Mouse (Mus musculus) MEL (cell line): Measurements from ENCODE around the gene B9d2. TPM values are rescaled to one million over a fixed set of nuclear protein-coding genes. Genes with fewer than 3 reads are reported as not detected.

Experiments used
- DNase-seq: peaks from one replicate; pipeline ENCODE4 v3.0.0; 2011; ENCODE audit warnings: low read depth, low spot score
- H3K27ac ChIP-seq: 2 replicates; pipeline ENCODE4 v1.5.1; 2012; ENCODE audit warnings: low read depth, mild to moderate bottlenecking, control low read depth, low read length, moderate library complexity; ENCODE audit not compliant: control insufficient read depth
- H3K27me3 ChIP-seq, 2 experiments: fragments of 150-350 bp in 1 of 2; sonication (generic) in 1 of 2; 2 replicates each; pipeline ENCODE4 v1.6.1; 2012; ENCODE audit warnings: low read length in 2 of 2, mild to moderate bottlenecking in 2 of 2, improper control_type of control experiment in 1 of 2, moderate library complexity in 1 of 2; ENCODE audit not compliant: insufficient read depth in 2 of 2, control insufficient read depth in 1 of 2
- H3K36me3 ChIP-seq, 2 experiments: 2 replicates each; pipeline ENCODE4 v1.6.1; 2012 to 2014; ENCODE audit warnings: low read length in 2 of 2, improper control_type of control experiment in 1 of 2, inconsistent platforms in 1 of 2, mild to moderate bottlenecking in 1 of 2; ENCODE audit not compliant: insufficient read depth in 2 of 2, control insufficient read depth in 1 of 2
- H3K4me1 ChIP-seq, 2 experiments: fragments of 150-350 bp in 1 of 2; sonication (generic) in 1 of 2; 2 replicates each; pipeline ENCODE4 v1.6.1; 2012; ENCODE audit warnings: low read length in 2 of 2, improper control_type of control experiment in 1 of 2, mild to moderate bottlenecking in 1 of 2; ENCODE audit not compliant: insufficient read depth in 2 of 2, control insufficient read depth in 1 of 2
- H3K4me3 ChIP-seq, 2 experiments: fragments of 150-350 bp in 1 of 2; sonication (generic) in 1 of 2; 2 replicates each; pipeline ENCODE4 v1.5.1; 2012; ENCODE audit warnings: low read depth in 2 of 2, low read length in 2 of 2, mild to moderate bottlenecking in 2 of 2, moderate library complexity in 2 of 2, control low read depth in 1 of 2, improper control_type of control experiment in 1 of 2; ENCODE audit not compliant: control insufficient read depth in 1 of 2, insufficient read depth in 1 of 2
- H3K79me2 ChIP-seq: 2 replicates; pipeline ENCODE4 v1.6.1; 2012; ENCODE audit warnings: mild to moderate bottlenecking, low read length, moderate library complexity; ENCODE audit not compliant: control insufficient read depth, poor library complexity, insufficient read depth
- H3K9ac ChIP-seq: 2 replicates; pipeline ENCODE4 v1.6.1; 2012; ENCODE audit warnings: low read depth, mild to moderate bottlenecking, control low read depth, low read length, moderate library complexity; ENCODE audit not compliant: control insufficient read depth, poor library complexity, severe bottlenecking
- H3K9me3 ChIP-seq: fragments of 150-350 bp; sonication (generic); replicated peaks from 2 replicates; pipeline ENCODE4 v1.6.1; 2012; ENCODE audit warnings: mild to moderate bottlenecking, low read length, improper control_type of control experiment, moderate library complexity; ENCODE audit not compliant: insufficient read depth
- CHD2 ChIP-seq: IDR thresholded peaks from 2 replicates; pipeline ENCODE4 v1.6.1; 2011; ENCODE audit warnings: low read length, improper control_type of control experiment
- EP300 ChIP-seq, 2 experiments: IDR thresholded peaks; 2 replicates each; pipeline ENCODE4 v1.6.1; 2011; ENCODE audit warnings: improper control_type of control experiment in 2 of 2, low read length in 2 of 2, low read depth in 1 of 2, mild to moderate bottlenecking in 1 of 2
- GABPA ChIP-seq: IDR thresholded peaks from 2 replicates; pipeline ENCODE4 v1.6.1; 2012; ENCODE audit warnings: low read depth, mild to moderate bottlenecking, inconsistent platforms, low read length, improper control_type of control experiment, moderate library complexity
- HCFC1 ChIP-seq: IDR thresholded peaks from 2 replicates; pipeline ENCODE4 v1.6.1; 2012; ENCODE audit warnings: low read depth, mild to moderate bottlenecking, inconsistent platforms, low read length, improper control_type of control experiment, moderate library complexity
- KAT2A ChIP-seq: conservative IDR thresholded peaks from 2 replicates; pipeline ENCODE4 v1.6.1; 2012; ENCODE audit warnings: low read depth, low read length, improper control_type of control experiment, inconsistent platforms
- MAFK ChIP-seq: IDR thresholded peaks from 2 replicates; pipeline ENCODE4 v1.6.1; 2011; ENCODE audit warnings: low read depth, mild to moderate bottlenecking, low read length, improper control_type of control experiment, borderline replicate concordance
- POLR2A ChIP-seq, 2 experiments: IDR thresholded peaks; 2 replicates each; pipeline ENCODE4 v1.6.1; 2011 to 2012; ENCODE audit warnings: low read length in 2 of 2, mild to moderate bottlenecking in 2 of 2, control low read depth in 1 of 2, improper control_type of control experiment in 1 of 2, low read depth in 1 of 2, moderate library complexity in 1 of 2; ENCODE audit not compliant: control insufficient read depth in 1 of 2, insufficient read depth in 1 of 2, poor library complexity in 1 of 2
- POLR2AphosphoS2 ChIP-seq: IDR thresholded peaks from 2 replicates; pipeline ENCODE4 v1.6.1; 2011; ENCODE audit warnings: low read length, improper control_type of control experiment
- POLR2AphosphoS5 ChIP-seq: IDR thresholded peaks from 2 replicates; pipeline ENCODE4 v1.6.1; 2012; ENCODE audit warnings: low read depth, borderline replicate concordance, mild to moderate bottlenecking, inconsistent platforms, low read length, moderate library complexity, mixed read lengths
- RAD21 ChIP-seq: IDR thresholded peaks from 2 replicates; pipeline ENCODE4 v1.6.1; 2011; ENCODE audit warnings: mild to moderate bottlenecking, low read depth, low read length, improper control_type of control experiment
- SIN3A ChIP-seq: IDR thresholded peaks from 2 replicates; pipeline ENCODE4 v1.6.1; 2012; ENCODE audit warnings: low read length, improper control_type of control experiment, inconsistent platforms
- USF2 ChIP-seq, 2 experiments: IDR thresholded peaks; 2 replicates each; pipeline ENCODE4 v1.6.1; 2011 to 2012; ENCODE audit warnings: improper control_type of control experiment in 2 of 2, low read length in 2 of 2, borderline replicate concordance in 1 of 2, inconsistent platforms in 1 of 2, low read depth in 1 of 2, mild to moderate bottlenecking in 1 of 2; ENCODE audit not compliant: insufficient read depth in 1 of 2
- ZMIZ1 ChIP-seq: IDR thresholded peaks from 2 replicates; pipeline ENCODE4 v1.6.1; 2012; ENCODE audit warnings: low read depth, mild to moderate bottlenecking, inconsistent platforms, low read length, improper control_type of control experiment, moderate library complexity
- ZNF384 ChIP-seq: IDR thresholded peaks from 2 replicates; pipeline ENCODE4 v1.6.1; 2012; ENCODE audit warnings: low read depth, mild to moderate bottlenecking, inconsistent platforms, low read length, improper control_type of control experiment
- polyA plus RNA-seq, 2 experiments: library from polyadenylated mRNA; stranded (reverse) in 1 of 2; unstranded in 1 of 2; fragments of >175 nt in 1 of 2; fragments of >200 nt in 1 of 2; gene quantifications; 2 replicates each; pipeline versions ENCODE4 v1.2.1 to v1.2.4; 2012; ENCODE audit warnings: low replicate concordance in 2 of 2, low read depth in 1 of 2; ENCODE audit not compliant: insufficient read length in 2 of 2, insufficient read depth in 1 of 2, missing spikeins in 1 of 2
- total RNA-seq: library from RNA; depleted of rRNA; stranded (reverse); fragments of 300-350 nt; gene quantifications from 2 replicates; pipeline ENCODE4 v1.2.3, GENCODE M21; 2012

The B9d2 gene
- total and polyA plus RNA-seq, 3 experiments, result 70.4 to 108 TPM; not detected in 1

DNA sequence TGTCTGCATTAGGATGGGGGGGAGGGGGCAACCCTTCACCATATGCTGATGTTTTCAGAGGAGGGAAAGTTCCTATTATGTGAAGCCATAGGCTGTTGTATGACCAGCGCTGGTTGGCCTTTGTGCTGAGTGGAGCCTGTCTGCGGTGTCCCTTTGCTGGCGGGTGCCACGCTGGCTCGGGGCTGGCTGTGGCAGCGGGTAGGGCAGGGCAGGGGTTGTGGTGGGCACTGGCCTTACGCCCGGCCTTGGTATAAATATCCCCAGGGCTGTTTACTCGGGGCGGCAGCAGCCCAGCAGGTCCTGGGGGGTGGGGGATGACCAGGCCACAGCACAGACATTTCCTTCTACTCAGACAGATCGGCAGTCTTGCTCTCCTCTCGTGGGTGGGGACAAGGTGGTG, 29.4 kb downstream of the B9d2 start:
- Histone ChIP-seq H3K27ac (no peak overlapping the region), H3K27me3 (no peaks in the 10 kb centered on the region), H3K4me3 (no peak overlapping the region), H3K79me2 (no peaks in the 10 kb centered on the region), H3K9me3 (no peaks in the 10 kb centered on the region), H3K9ac (no peak overlapping the region), H3K36me3 (peaks cover 3 to 5% of the 10 kb centered on the region in 2 experiments), H3K4me1 (peaks cover 0 to 5% of the 10 kb centered on the region in 2 experiments; a peak in 1 of 4 replicates)
- TF ChIP-seq EP300 (IDR thresholded peaks at IDR 0.05; ENCODE audit: low read depth in 1 of 2, low read length in 2 of 2), result no peak
- no peak for TF ChIP-seq SIN3A
- TF ChIP-seq KAT2A, result no peak
- no peak for TF ChIP-seq MAFK
- no peak for TF ChIP-seq GABPA
- TF ChIP-seq POLR2AphosphoS2, result 0 out of 2 replicates have a peak, but pooled peaks have one; percentile 19
- no peak for TF ChIP-seq POLR2AphosphoS5
- 0 out of 2 replicates have a peak, but pooled peaks have one; percentile 6 for TF ChIP-seq ZMIZ1
- no peak for TF ChIP-seq HCFC1
- no peak for TF ChIP-seq ZNF384
- TF ChIP-seq USF2 (IDR thresholded peaks at IDR 0.05; ENCODE audit: borderline replicate concordance in 1 of 2, insufficient read depth in 1 of 2, low read depth in 1 of 2, low read length in 2 of 2), result no peak
- no peak for TF ChIP-seq RAD21
- no peak for DNase-seq

DNA sequence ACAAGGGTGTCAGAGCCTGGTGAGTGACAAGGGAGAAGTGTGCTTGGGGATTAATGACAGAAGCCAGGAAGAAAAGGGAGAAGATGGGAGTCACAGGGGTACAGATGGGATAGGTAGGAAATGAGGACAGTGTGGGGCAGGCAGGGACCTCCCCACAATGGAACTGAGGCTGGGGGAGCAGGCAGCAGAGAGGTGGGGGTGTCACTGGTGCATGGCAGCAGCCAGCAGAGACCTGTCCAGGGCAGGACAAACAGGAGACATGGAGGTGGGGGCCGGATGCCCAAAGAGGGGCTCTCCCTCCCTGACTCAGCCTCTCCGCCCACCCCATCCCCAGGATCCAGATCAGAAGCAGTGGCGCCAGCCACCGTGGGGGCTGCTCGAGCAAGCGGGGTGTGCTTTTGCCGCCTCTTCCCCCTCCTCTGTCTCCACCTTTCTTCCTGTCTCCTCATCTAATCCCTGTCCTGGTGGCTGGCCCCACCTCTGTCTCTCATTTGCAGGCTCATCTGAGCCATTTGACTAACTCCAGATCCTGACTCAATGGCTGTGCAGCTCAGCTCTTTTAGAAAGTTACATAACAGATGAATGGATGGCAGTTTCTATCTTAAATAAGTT, 30.0 kb downstream of the B9d2 start:
- DNase-seq, result peak; percentile 28
- Histone ChIP-seq H3K36me3 (peaks cover 0 to 3% of the 10 kb centered on the region in 2 experiments; a peak in 3 of 4 replicates), H3K79me2 (no peaks in the 10 kb centered on the region), H3K4me1 (peaks cover 0 to 5% of the 10 kb centered on the region in 2 experiments; a peak in 1 of 4 replicates), H3K27me3 (no peaks in the 10 kb centered on the region), H3K27ac (no peak overlapping the region), H3K9me3 (no peaks in the 10 kb centered on the region), H3K4me3 (no peak overlapping the region), H3K9ac (no peak overlapping the region)
- TF ChIP-seq POLR2AphosphoS5 (0 out of 2 replicates have a peak, but pooled peaks have one; percentile 35), CHD2 (no peak), POLR2A (IDR thresholded peaks at IDR 0.05; ENCODE audit: control insufficient read depth in 1 of 2, insufficient read depth in 1 of 2, low read depth in 1 of 2, low read length in 2 of 2, poor library complexity in 1 of 2) (0 out of 4 replicates have a peak, but pooled peaks of 1 of the 2 experiments have one; percentile 31)
